Mouse (Mus musculus): ENCODE results near the gene Slc25a34.

DNA sequence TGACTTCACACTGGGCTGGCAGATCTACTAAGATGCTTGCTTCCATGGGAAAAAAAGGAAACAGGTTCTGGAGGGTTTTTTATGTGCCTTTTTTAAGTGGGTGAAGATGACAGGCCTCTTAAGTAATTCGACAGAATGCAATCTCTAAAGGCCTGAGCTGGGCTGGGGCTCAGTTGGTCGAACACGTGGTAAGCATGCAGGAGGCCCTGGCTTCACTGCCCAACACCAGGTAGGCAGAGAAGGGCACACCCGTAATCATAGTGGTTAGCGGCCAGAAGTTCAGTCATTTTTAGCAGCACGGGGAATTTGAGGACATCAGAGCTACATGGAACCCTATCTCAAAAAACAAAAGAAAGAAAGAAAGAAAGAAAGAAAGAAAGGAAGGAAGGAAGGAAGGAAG lies 30.9 kb upstream of the Slc25a34 start:
- TF ChIP-seq CTCF (IDR thresholded peaks at IDR 0.05; ENCODE audit: borderline replicate concordance, insufficient read depth, low read length) (no peak), POLR2A (IDR thresholded peaks at IDR 0.05; ENCODE audit: low read depth, low read length) (no peak)
